Mouse (Mus musculus) layer of hippocampus, postnatal 36 days (tissue): ENCODE measurements around the gene Ppp1r1b. TPM values are rescaled to one million over a fixed set of nuclear protein-coding genes. Genes with fewer than 3 reads are reported as not detected.

Experiments used
- DNase-seq, 2 experiments: peaks; one replicate each; pipeline ENCODE4 v3.0.0; 2022
- total RNA-seq, 2 experiments: library from RNA; stranded (reverse); gene quantifications; 2 replicates each; pipeline ENCODE4 v1.2.3; 2021

Ppp1r1b gene
- total RNA-seq, 2 experiments from 2014 or later: 48.8 to 50.8 TPM

- DNase-seq: no peak
These were observed 670 bp upstream of the Ppp1r1b start for GRCm38 (mm10) chr11:98347385-98348082.

- DNase-seq: no peak
These were observed 1.1 kb downstream of the Ppp1r1b start for GRCm38 (mm10) chr11:98349308-98349707.

GRCm38 (mm10) chr11:98352272-98352990 is 4.2 kb downstream of the Ppp1r1b start:
- DNase-seq: no peak

- DNase-seq: peak; percentile 64 to 69
These were observed 5.5 kb downstream of the Ppp1r1b start for GRCm38 (mm10) chr11:98353651-98354211.

GRCm38 (mm10) chr11:98354445-98354844 is 6.2 kb downstream of the Ppp1r1b start:
- no peak for DNase-seq

GRCm38 (mm10) chr11:98355732-98356299 is 7.6 kb downstream of the Ppp1r1b start:
- no peak for DNase-seq

GRCm38 (mm10) chr11:98356625-98357394 is 8.6 kb downstream of the Ppp1r1b start:
- no peak for DNase-seq

GRCm38 (mm10) chr11:98357396-98358160 is 9.4 kb downstream of the Ppp1r1b start:
- no peak for DNase-seq

GRCm38 (mm10) chr11:98358161-98359083 is 10.2 kb downstream of the Ppp1r1b start, which contains the start of gene Stard3:
Stard3 (plus strand) TSS chr11:98358368.
- peak; percentile 75 to 79 for DNase-seq

- no peak for DNase-seq
These were observed 12.8 kb downstream of the Ppp1r1b start for GRCm38 (mm10) chr11:98360866-98361521.

- no peak for DNase-seq
These were observed 15.6 kb downstream of the Ppp1r1b start for GRCm38 (mm10) chr11:98363817-98364216.

GRCm38 (mm10) chr11:98364410-98364809 is 16.2 kb downstream of the Ppp1r1b start:
- DNase-seq: no peak

- no peak for DNase-seq
These were observed 18.1 kb downstream of the Ppp1r1b start for GRCm38 (mm10) chr11:98366290-98366689.

GRCm38 (mm10) chr11:98367171-98367862 is 19.1 kb downstream of the Ppp1r1b start:
- DNase-seq: no peak

GRCm38 (mm10) chr11:98367863-98368186 is 19.6 kb downstream of the Ppp1r1b start:
- DNase-seq: no peak

GRCm38 (mm10) chr11:98369337-98369736 is 21.1 kb downstream of the Ppp1r1b start:
- no peak for DNase-seq

GRCm38 (mm10) chr11:98370588-98370987 is 22.4 kb downstream of the Ppp1r1b start:
- DNase-seq: no peak

GRCm38 (mm10) chr11:98371556-98372240 is 23.5 kb downstream of the Ppp1r1b start:
- DNase-seq: no peak

- peak in 1 of 2 experiments; percentile 50 for DNase-seq
These were observed 24.2 kb downstream of the Ppp1r1b start for GRCm38 (mm10) chr11:98372406-98372805.
